Mouse (Mus musculus) forebrain, postnatal 0 days (tissue): Measurements from ENCODE around the gene Rnf20. TPM values are rescaled to one million over a fixed set of nuclear protein-coding genes. Genes with fewer than 3 reads are reported as not detected.
"Not testable (repeated sequence)": the region's sequence is repeated elsewhere in the genome, so short reads cannot be mapped to it uniquely, and the experiment has no call there.

ENCODE experiments used
- ATAC-seq: fragments of 200-750 bp; cut with Nextera tagmentation; 2 replicates; pipeline ENCODE4 v1.8.0; 2017; ENCODE audit warnings: mild to moderate bottlenecking, moderate library complexity
- DNase-seq: peaks from one replicate; pipeline ENCODE4 v3.0.0-alpha.2; 2015
- H3K27ac ChIP-seq: fragments of 300-500 bp; sonication (generic); 2 replicates; pipeline ENCODE4 v1.5.1; 2014; ENCODE audit warnings: low read depth, mild to moderate bottlenecking, antibody characterized with exemption, low read length, moderate library complexity, mixed read lengths
- H3K27me3 ChIP-seq: fragments of 300-500 bp; sonication (generic); 2 replicates; pipeline ENCODE4 v1.6.1; 2014; ENCODE audit warnings: mild to moderate bottlenecking, low read length, mixed read lengths; ENCODE audit not compliant: insufficient read depth
- H3K36me3 ChIP-seq: fragments of 300-500 bp; sonication (generic); 2 replicates; pipeline ENCODE4 v1.6.1; 2014; ENCODE audit warnings: mild to moderate bottlenecking, moderate library complexity; ENCODE audit not compliant: insufficient read depth
- H3K4me1 ChIP-seq: fragments of 300-500 bp; sonication (generic); 2 replicates; pipeline ENCODE4 v1.6.1; 2014; ENCODE audit warnings: antibody characterized with exemption; ENCODE audit not compliant: insufficient read depth
- H3K4me2 ChIP-seq: fragments of 300-500 bp; sonication (generic); 2 replicates; pipeline ENCODE4 v1.6.1; 2014; ENCODE audit warnings: low read depth, mild to moderate bottlenecking, moderate library complexity
- H3K4me3 ChIP-seq: fragments of 300-500 bp; sonication (generic); 2 replicates; pipeline ENCODE4 v1.5.1; 2014; ENCODE audit warnings: low read depth, low read length, mixed read lengths
- H3K9ac ChIP-seq: fragments of 300-500 bp; sonication (generic); 2 replicates; pipeline ENCODE4 v1.6.1; 2014; ENCODE audit warnings: mild to moderate bottlenecking
- H3K9me3 ChIP-seq: fragments of 300-500 bp; sonication (generic); 2 replicates; pipeline ENCODE4 v1.6.1; 2016; ENCODE audit warnings: low read length
- CTCF ChIP-seq: sonication (generic); IDR thresholded peaks from 2 replicates; pipeline ENCODE4 v1.5.1; 2016; ENCODE audit warnings: antibody characterized with exemption, control low read depth, low read depth
- WGBS: fragments of 180-500 bp; shearing (Covaris S2); extraction: QIAGEN DNeasy Blood & Tissue Kit; methylation state at CpG from one replicate; pipeline ENCODE4 v1.1.7; 2014; 5-methylcytosine and 5-hydroxymethylcytosine counted together
- polyA plus RNA-seq: library from polyadenylated mRNA; unstranded; fragments of >200 nt; fragmentation: Nextera tagmentation; extraction: Ambion mirVana; gene quantifications from 2 replicates; pipeline ENCODE4 v1.2.1, GENCODE M21; 2015
- total RNA-seq: library from RNA; depleted of rRNA; stranded (reverse); fragments of >200 nt; gene quantifications from 2 replicates; pipeline ENCODE4 v1.2.3, GENCODE M21; 2014

Gene Rnf20
- total and polyA plus RNA-seq, 2 experiments from 2014 or later: 44.1 to 79.1 TPM

DNA sequence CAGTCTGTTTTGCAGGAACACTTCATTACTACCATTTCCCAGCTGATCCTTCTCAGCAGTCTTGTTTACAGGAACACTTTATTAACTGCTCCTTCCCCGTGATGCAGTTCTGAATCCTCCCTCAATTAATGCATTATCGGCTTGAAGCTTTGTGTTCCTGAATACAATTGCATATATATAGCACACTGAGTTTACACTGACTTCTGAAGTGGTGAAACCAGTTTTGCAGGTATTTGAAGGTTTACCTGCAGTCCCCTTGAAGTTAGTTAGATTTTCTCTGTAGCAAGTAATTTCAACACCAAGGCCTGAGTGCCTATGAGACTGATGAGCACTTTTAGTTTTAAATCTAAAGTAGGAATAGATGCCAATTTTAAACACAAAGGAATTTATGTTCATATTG, 9.5 kb upstream of the Rnf20 start:
- Histone ChIP-seq H3K36me3 (no peaks in the 10 kb centered on the region), H3K9ac (no peak overlapping the region), H3K4me2 (no peak overlapping the region), H3K4me3 (no peak overlapping the region), H3K9me3 (no peaks in the 10 kb centered on the region), H3K4me1 (no peaks in the 10 kb centered on the region), H3K27ac (no peak overlapping the region), H3K27me3 (no peaks in the 10 kb centered on the region)
- DNase-seq: no peak
- no peak for ATAC-seq
- TF ChIP-seq CTCF: no peak
- WGBS: 87% methylated on average over 2 of the region's 2 CpGs

DNA sequence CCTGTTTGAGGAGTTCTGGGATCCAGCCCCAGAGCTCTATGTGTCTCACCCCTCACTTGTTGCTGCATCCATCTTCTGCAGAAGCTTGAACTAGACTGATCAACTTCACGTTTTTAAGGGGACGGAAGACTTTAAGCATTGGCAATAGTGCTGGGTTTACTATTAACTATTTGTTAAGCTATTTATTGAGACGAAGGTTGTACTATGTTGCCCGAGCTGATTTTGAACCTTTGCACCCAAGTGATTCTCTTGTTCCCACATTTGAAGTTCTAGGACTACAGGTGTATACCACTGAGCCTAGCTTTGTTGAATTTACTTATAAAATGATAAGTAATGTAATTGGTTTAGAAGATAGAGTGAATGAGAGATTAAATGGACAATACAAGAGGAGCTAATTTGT, 7.9 kb upstream of the Rnf20 start:
- Histone ChIP-seq H3K27me3 (no peaks in the 10 kb centered on the region), H3K36me3 (no peaks in the 10 kb centered on the region), H3K9ac (no peak overlapping the region), H3K27ac (no peak overlapping the region), H3K4me2 (no peak overlapping the region), H3K4me1 (no peaks in the 10 kb centered on the region), H3K4me3 (no peak overlapping the region), H3K9me3 (no peaks in the 10 kb centered on the region)
- no peak for TF ChIP-seq CTCF
- no peak for DNase-seq
- no peak for ATAC-seq
- WGBS: 88% methylated on average over 4 of the region's 4 CpGs

DNA sequence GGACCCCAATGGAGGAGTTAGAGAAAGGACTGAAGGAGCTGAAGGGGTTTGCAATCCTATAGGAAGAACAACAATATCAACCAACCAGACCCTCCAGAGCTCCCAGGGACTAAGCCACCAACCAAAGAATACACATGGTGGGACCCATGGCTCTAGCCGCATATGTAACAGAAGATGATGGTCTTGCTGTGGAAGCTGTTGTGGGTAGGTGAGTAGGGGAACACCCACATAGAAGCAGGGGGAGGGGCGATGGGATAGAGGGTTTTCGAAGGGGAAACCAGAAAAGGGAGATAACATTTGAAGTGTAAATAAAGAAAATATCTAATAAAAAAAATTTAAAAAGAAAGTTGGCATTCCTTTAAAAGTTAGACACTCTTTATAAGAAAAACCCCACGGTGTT, 6.8 kb upstream of the Rnf20 start:
- H3K4me2 ChIP-seq, H3K9ac ChIP-seq, H3K36me3 ChIP-seq, H3K27me3 ChIP-seq, H3K4me3 ChIP-seq, DNase-seq, H3K9me3 ChIP-seq, H3K27ac ChIP-seq, H3K4me1 ChIP-seq, ATAC-seq: not testable (repeated sequence)
- 89% methylated on average over 4 of the region's 4 CpGs for WGBS

DNA sequence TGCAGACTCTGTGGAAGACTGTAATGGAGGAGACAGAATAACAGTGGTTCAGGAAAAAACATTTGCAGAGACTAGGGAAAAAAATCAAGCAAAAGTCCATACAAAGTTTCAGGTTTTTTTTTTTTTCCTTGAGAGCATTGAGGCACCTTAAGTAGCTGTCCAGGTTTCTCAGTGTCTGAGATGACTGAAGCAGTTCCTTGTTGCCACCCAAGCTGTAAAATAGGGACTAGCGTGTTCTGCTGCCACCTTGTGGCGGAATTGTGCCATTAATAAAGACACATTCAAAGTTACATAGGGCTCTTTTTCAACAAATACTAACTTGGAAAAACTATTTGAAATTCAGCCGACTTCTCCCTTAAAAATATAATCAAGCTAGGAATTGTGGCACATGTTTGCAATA, 4.8 kb upstream of the Rnf20 start:
- no peak overlapping the region for H3K27ac ChIP-seq
- H3K4me1 ChIP-seq: no peaks in the 10 kb centered on the region
- H3K9ac ChIP-seq: no peak overlapping the region
- H3K4me3 ChIP-seq: no peak overlapping the region
- WGBS: 3% methylated on average over 3 of the region's 3 CpGs
- ATAC-seq (no peak), DNase-seq (peak; percentile 90)
- H3K27me3 ChIP-seq: no peaks in the 10 kb centered on the region
- peak; percentile 89 for TF ChIP-seq CTCF
- H3K4me2 ChIP-seq: no peak overlapping the region
- no peaks in the 10 kb centered on the region for H3K9me3 ChIP-seq
- H3K36me3 ChIP-seq: no peaks in the 10 kb centered on the region

DNA sequence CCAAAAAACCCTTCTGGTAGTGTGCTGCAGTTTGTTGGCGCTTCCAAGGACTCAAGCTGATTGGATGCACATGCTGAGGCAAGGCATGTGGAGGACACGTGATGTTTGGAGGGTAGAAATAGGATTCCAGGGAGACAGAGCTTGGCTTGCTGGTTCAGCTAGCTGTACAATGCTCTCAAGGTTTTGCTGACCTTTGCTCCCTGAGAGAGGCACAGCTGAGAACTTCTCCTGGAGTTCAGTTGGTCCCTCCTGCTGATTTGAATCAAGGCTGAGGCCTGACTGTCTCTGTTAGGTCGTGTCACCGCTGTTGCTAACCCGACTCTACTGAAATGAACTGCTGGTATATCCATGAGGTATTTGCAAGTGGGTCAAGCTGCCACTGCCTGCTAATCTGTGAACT, 2.9 kb upstream of the Rnf20 start:
- Histone ChIP-seq H3K36me3 (no peaks in the 10 kb centered on the region), H3K4me1 (no peaks in the 10 kb centered on the region; the same call in 1 of the 2 replicates), H3K4me2 (no peak overlapping the region), H3K9me3 (no peaks in the 10 kb centered on the region), H3K27ac (no peak overlapping the region), H3K27me3 (no peaks in the 10 kb centered on the region), H3K4me3 (no peak overlapping the region), H3K9ac (no peak overlapping the region)
- DNase-seq: no peak
- WGBS: 76% methylated on average over 5 of the region's 5 CpGs
- ATAC-seq: no peak
- no peak for TF ChIP-seq CTCF

DNA sequence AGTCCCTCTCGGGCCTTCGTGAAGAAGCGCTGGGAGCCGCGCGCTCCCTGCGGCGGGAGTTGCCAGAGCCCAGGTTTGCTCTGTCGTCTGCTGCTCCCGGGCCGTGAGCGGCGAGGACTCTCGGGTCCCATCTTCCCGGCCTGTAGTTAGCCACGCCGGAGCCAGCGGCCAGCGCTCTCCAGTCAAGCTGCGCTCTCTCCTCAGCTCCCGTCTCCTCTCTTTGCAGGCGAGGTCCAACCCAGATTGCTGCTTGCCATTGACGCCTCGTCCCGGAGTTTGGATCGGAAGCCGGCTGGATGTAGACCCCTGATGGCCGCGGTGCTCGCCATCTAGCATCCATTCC, 304 bp downstream of the Rnf20 start:
- Histone ChIP-seq H3K9ac (peak overlapping the region; percentile 87), H3K36me3 (peaks cover 26% of the 10 kb centered on the region), H3K4me2 (peak overlapping the region; percentile 72), H3K27me3 (no peaks in the 10 kb centered on the region), H3K4me1 (no peaks in the 10 kb centered on the region; the same call in 1 of the 2 replicates), H3K4me3 (peak overlapping the region; percentile 95), H3K9me3 (no peaks in the 10 kb centered on the region), H3K27ac (peak overlapping the region; percentile 91)
- under 1% methylated on average over 30 of the region's 30 CpGs for WGBS
- ATAC-seq (no peak; the same call in 1 of the 2 replicates), DNase-seq (no peak)
- no peak for TF ChIP-seq CTCF

DNA sequence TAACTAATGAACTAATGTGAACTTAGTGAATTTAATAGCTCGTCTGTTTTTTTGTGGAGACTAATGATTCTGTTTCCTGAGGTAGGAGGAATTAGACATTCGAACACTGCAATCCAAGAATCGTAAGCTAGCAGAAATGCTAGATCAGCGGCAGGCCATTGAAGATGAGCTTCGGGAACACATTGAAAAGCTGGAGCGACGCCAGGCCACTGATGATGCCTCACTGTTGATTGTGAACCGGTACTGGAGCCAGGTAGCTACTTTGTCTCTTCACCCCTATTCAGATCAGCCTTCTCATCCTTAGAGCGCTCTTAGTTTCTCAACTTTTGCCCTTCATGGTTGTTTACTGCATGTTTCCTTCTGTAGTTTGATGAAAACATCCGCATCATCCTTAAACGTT, 6.0 kb downstream of the Rnf20 start:
- H3K36me3 ChIP-seq: peaks cover 54% of the 10 kb centered on the region
- no peak for TF ChIP-seq CTCF

DNA sequence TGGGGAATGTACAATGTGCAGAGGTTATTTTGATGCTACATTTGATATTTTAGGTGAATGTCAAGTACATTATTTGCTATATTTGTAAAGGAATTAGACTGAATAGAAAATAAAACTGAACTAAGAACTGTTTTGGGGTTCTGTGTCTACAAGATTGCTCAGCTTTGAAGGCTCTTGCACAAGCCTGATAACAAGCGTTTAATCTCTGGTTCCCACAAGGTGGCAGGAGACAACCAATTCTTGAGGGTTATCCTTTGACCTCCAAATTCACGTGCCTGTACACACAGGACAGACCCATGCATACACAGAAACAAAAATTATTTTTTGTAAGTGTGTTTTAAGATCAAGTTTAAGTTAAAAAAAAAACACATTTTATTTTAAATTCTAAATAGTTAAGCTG, 8.1 kb downstream of the Rnf20 start:
- DNase-seq (no peak), ATAC-seq (no peak)
- H3K9ac ChIP-seq: no peak overlapping the region
- no peaks in the 10 kb centered on the region for H3K4me1 ChIP-seq
- H3K4me3 ChIP-seq: no peak overlapping the region
- TF ChIP-seq CTCF: no peak
- peaks cover 63% of the 10 kb centered on the region for H3K36me3 ChIP-seq
- H3K27me3 ChIP-seq: no peaks in the 10 kb centered on the region
- WGBS: 67% methylated on average over 2 of the region's 2 CpGs
- no peak overlapping the region for H3K4me2 ChIP-seq
- no peaks in the 10 kb centered on the region for H3K9me3 ChIP-seq
- H3K27ac ChIP-seq: no peak overlapping the region

More for the DNA sequence above, 6.0 kb downstream of the Rnf20 start:
- DNase-seq (no peak), ATAC-seq (no peak)
- Histone ChIP-seq H3K27ac (no peak overlapping the region), H3K9me3 (no peaks in the 10 kb centered on the region), H3K27me3 (no peaks in the 10 kb centered on the region), H3K9ac (no peak overlapping the region), H3K4me3 (no peak overlapping the region), H3K4me2 (no peak overlapping the region), H3K4me1 (no peaks in the 10 kb centered on the region; the same call in 1 of the 2 replicates)
- WGBS: 87% methylated on average over 11 of the region's 11 CpGs
